Mouse (Mus musculus): ENCODE results near the gene Zfp280d.

GRCm38 (mm10) chr9:72374996-72375395 is 100.3 kb downstream of the Zfp280d start:
- no peak for TF ChIP-seq CTCF (IDR thresholded peaks at IDR 0.05; ENCODE audit: extremely low read depth, insufficient read depth, low read length)
- TF ChIP-seq POLR2A (IDR thresholded peaks at IDR 0.05; ENCODE audit: extremely low read depth, insufficient read depth, low read length) = no peak

Measured in cortical plate, adult 2 months (tissue).